Mouse (Mus musculus) G1E (cell line): ENCODE results near the gene Acadsb.

Source experiments
- CTCF ChIP-seq: IDR thresholded peaks from 2 replicates; pipeline ENCODE4 v1.5.1; 2012; ENCODE audit warnings: low read depth, low read length, inconsistent platforms, mixed read lengths
- GATA1 ChIP-seq: IDR thresholded peaks from 2 replicates; pipeline ENCODE4 v1.6.1; 2012; ENCODE audit warnings: borderline replicate concordance, low read length, inconsistent platforms, mixed read lengths
- GATA2 ChIP-seq: IDR thresholded peaks from 2 replicates; pipeline ENCODE4 v1.6.1; 2012; ENCODE audit warnings: low read depth, low read length, inconsistent platforms, borderline replicate concordance
- POLR2AphosphoS5 ChIP-seq: IDR thresholded peaks from 2 replicates; pipeline ENCODE4 v1.6.1; 2012; ENCODE audit warnings: low read depth, low read length, inconsistent platforms; ENCODE audit not compliant: insufficient replicate concordance
- TAL1 ChIP-seq: conservative IDR thresholded peaks from 2 replicates; pipeline ENCODE4 v1.6.1; 2012; ENCODE audit warnings: low read depth, low read length, inconsistent platforms, mixed read lengths

GRCm38 (mm10) chr7:131411221-131411940, 980 bp downstream of the Acadsb start:
- no peak for TF ChIP-seq CTCF
- TF ChIP-seq GATA1: no peak
- no peak for TF ChIP-seq POLR2AphosphoS5
- TF ChIP-seq TAL1: no peak
- TF ChIP-seq GATA2: no peak
